11 mouse cellular contexts compared by ENCODE assay signal in genomic region chr12:118112599-118112998, GRCm38 (mm10).
DNase-seq lines count a peak whose midpoint lies in the region; ATAC-seq and TF ChIP-seq lines count a peak whose summit lies in the region.
"Had no signal": no experiment of that assay in that cellular context is flagged by ENCODE, and none has a peak within 500 bp of the region (broad histone marks: within the 10 kb centered on the region; RNA-seq: fewer than 3 reads in every experiment).

No protein-coding gene starts in this region.

- ATAC-seq in forebrain, postnatal 0 days = no peak
- ATAC-seq: liver, embryonic 12.5 days; Patski had no signal

- no peak for TF ChIP-seq CTCF in forebrain, postnatal 0 days (IDR thresholded peaks at IDR 0.05; ENCODE audit: low read depth)

- no peaks in the 10 kb centered on the region for H3K9me3 ChIP-seq in forebrain, postnatal 0 days (ENCODE audit: low read length)
- H3K9me3 ChIP-seq in forebrain, embryonic 10.5 days = no peaks in the 10 kb centered on the region
- H3K9me3 ChIP-seq: heart, embryonic 15.5 days; liver, embryonic 12.5 days had no signal

- DNase-seq in forebrain, postnatal 0 days = peak; percentile 46
- no peak for DNase-seq in forebrain, embryonic 10.5 days (ENCODE audit: extremely low spot score, low spot score)
- DNase-seq in ovary, postnatal 14 days (ENCODE audit: low spot score) = peak; percentile 4
- DNase-seq in ovary, postnatal 36 days (ENCODE audit: low spot score) = no peak
- DNase-seq in kidney, postnatal 10 days = peak; percentile 6
- peak; percentile 3 for DNase-seq in skeletal muscle tissue, adult 2 months (ENCODE audit: low read depth, low spot score)
- DNase-seq in embryo, embryonic 10.5 days (ENCODE audit: low spot score) = no peak
- no peak for DNase-seq in urinary bladder, adult 2 months (ENCODE audit: low spot score)

- no peak overlapping the region for H3K27ac ChIP-seq in forebrain, postnatal 0 days (ENCODE audit: low read depth, low read length)
- no peak overlapping the region for H3K27ac ChIP-seq in forebrain, embryonic 10.5 days
- H3K27ac ChIP-seq: heart, embryonic 15.5 days; liver, embryonic 12.5 days had no signal

- no peaks in the 10 kb centered on the region for H3K4me1 ChIP-seq in forebrain, postnatal 0 days (ENCODE audit: insufficient read depth)
- peaks cover 5% of the 10 kb centered on the region for H3K4me1 ChIP-seq in forebrain, embryonic 10.5 days
- H3K4me1 ChIP-seq: heart, embryonic 15.5 days; liver, embryonic 12.5 days had no signal

- no peaks in the 10 kb centered on the region for H3K27me3 ChIP-seq in forebrain, postnatal 0 days (ENCODE audit: insufficient read depth, low read length)
- no peaks in the 10 kb centered on the region for H3K27me3 ChIP-seq in forebrain, embryonic 10.5 days (ENCODE audit: poor library complexity, severe bottlenecking)
- H3K27me3 ChIP-seq: heart, embryonic 15.5 days; liver, embryonic 12.5 days; Patski had no signal

- H3K36me3 ChIP-seq in forebrain, postnatal 0 days (ENCODE audit: insufficient read depth) = no peaks in the 10 kb centered on the region
- H3K36me3 ChIP-seq in forebrain, embryonic 10.5 days (replicated peaks) = no peaks in the 10 kb centered on the region
- H3K36me3 ChIP-seq: heart, embryonic 15.5 days; liver, embryonic 12.5 days had no signal

- H3K4me3 ChIP-seq in forebrain, postnatal 0 days (ENCODE audit: low read depth, low read length) = no peak overlapping the region
- H3K4me3 ChIP-seq in forebrain, embryonic 10.5 days = no peak overlapping the region
- H3K4me3 ChIP-seq: heart, embryonic 15.5 days; liver, embryonic 12.5 days had no signal

- no peak overlapping the region for H3K9ac ChIP-seq in forebrain, postnatal 0 days
- H3K9ac ChIP-seq: heart, embryonic 15.5 days; liver, embryonic 12.5 days had no signal

- WGBS in forebrain, postnatal 0 days = 57% methylated on average over 8 of the region's 8 CpGs
- WGBS in forebrain, embryonic 10.5 days = 86% methylated on average over 8 of the region's 8 CpGs

- no peak overlapping the region for H3K4me2 ChIP-seq in forebrain, postnatal 0 days (ENCODE audit: low read depth)
- H3K4me2 ChIP-seq: heart, embryonic 15.5 days; liver, embryonic 12.5 days had no signal

Comparison
In these comparisons a context has a peak if more than half of its experiments do, and no peak if none do; other contexts are left out.
1. DNase-seq: peak in forebrain, postnatal 0 days (single experiment), ovary, postnatal 14 days (single experiment), kidney, postnatal 10 days (single experiment) and skeletal muscle tissue, adult 2 months (single experiment); none in forebrain, embryonic 10.5 days (single experiment), ovary, postnatal 36 days (single experiment), embryo, embryonic 10.5 days (single experiment) and urinary bladder, adult 2 months (single experiment).